Mouse (Mus musculus) heart, embryonic 14.5 days (tissue): ENCODE results near the gene Bmp3. TPM values are rescaled to one million over a fixed set of nuclear protein-coding genes. Genes with fewer than 3 reads are reported as not detected.

ENCODE experiments used
- ATAC-seq: fragments of 200-750 bp; cut with Nextera tagmentation; 2 replicates; pipeline ENCODE4 v1.8.0; 2017; ENCODE audit warnings: low read depth, moderate TSS enrichment; ENCODE audit not compliant: insufficient number of reproducible peaks, insufficient read depth, low FRiP score
- H3K27ac ChIP-seq, 2 experiments: fragments of 200-500 bp in 1 of 2; fragments of 300-500 bp in 1 of 2; sonication (generic) in 1 of 2; replicated peaks in 1 of 2; 2 replicates each; pipeline ENCODE4 v1.5.1; 2012 to 2014; ENCODE audit warnings: low read depth in 2 of 2, low read length in 2 of 2, control low read depth in 1 of 2, mild to moderate bottlenecking in 1 of 2, mixed read lengths in 1 of 2; ENCODE audit not compliant: control insufficient read depth in 1 of 2, insufficient read depth in 1 of 2
- H3K27me3 ChIP-seq: fragments of 300-500 bp; sonication (generic); 2 replicates; pipeline ENCODE4 v1.6.1; 2014; ENCODE audit warnings: mild to moderate bottlenecking, low read length, control low read depth; ENCODE audit not compliant: control insufficient read depth, insufficient read depth
- H3K36me3 ChIP-seq: fragments of 300-500 bp; sonication (generic); 2 replicates; pipeline ENCODE4 v1.6.1; 2014; ENCODE audit warnings: mild to moderate bottlenecking, control low read depth, low read length, mixed read lengths; ENCODE audit not compliant: control insufficient read depth, insufficient read depth
- H3K4me1 ChIP-seq, 2 experiments: fragments of 200-500 bp in 1 of 2; fragments of 300-500 bp in 1 of 2; sonication (generic) in 1 of 2; 2 replicates each; pipeline ENCODE4 v1.6.1; 2012 to 2014; ENCODE audit warnings: low read length in 2 of 2, control low read depth in 1 of 2, mixed read lengths in 1 of 2; ENCODE audit not compliant: control insufficient read depth in 2 of 2, insufficient read depth in 2 of 2
- H3K4me2 ChIP-seq: fragments of 300-500 bp; sonication (generic); 2 replicates; pipeline ENCODE4 v1.6.1; 2014; ENCODE audit warnings: mild to moderate bottlenecking, low read length
- H3K4me3 ChIP-seq, 2 experiments: fragments of 200-500 bp in 1 of 2; fragments of 300-500 bp in 1 of 2; sonication (generic) in 1 of 2; 2 replicates each; pipeline ENCODE4 v1.5.1; 2012 to 2014; ENCODE audit warnings: low read length in 2 of 2, mild to moderate bottlenecking in 2 of 2, control low read depth in 1 of 2, low read depth in 1 of 2, moderate library complexity in 1 of 2; ENCODE audit not compliant: control insufficient read depth in 1 of 2, insufficient read depth in 1 of 2
- H3K9ac ChIP-seq: fragments of 300-500 bp; sonication (generic); 2 replicates; pipeline ENCODE4 v1.6.1; 2014; ENCODE audit warnings: mild to moderate bottlenecking, low read length
- H3K9me3 ChIP-seq: fragments of 300-500 bp; sonication (generic); 2 replicates; pipeline ENCODE4 v1.6.1; 2016; ENCODE audit warnings: low read length, control low read depth; ENCODE audit not compliant: control insufficient read depth
- WGBS: fragments of 180-500 bp; shearing (Covaris S2); extraction: QIAGEN DNeasy Blood & Tissue Kit; methylation state at CpG from one replicate; pipeline ENCODE4 v1.1.7; 2014; 5-methylcytosine and 5-hydroxymethylcytosine counted together
- polyA plus RNA-seq: library from polyadenylated mRNA; unstranded; fragments of >200 nt; fragmentation: Nextera tagmentation; extraction: Ambion mirVana; gene quantifications from 2 replicates; pipeline ENCODE4 v1.2.1, GENCODE M21; 2014

Gene Bmp3
- polyA plus RNA-seq, 1 experiment from 2014 or later, result 0.73 TPM

DNA sequence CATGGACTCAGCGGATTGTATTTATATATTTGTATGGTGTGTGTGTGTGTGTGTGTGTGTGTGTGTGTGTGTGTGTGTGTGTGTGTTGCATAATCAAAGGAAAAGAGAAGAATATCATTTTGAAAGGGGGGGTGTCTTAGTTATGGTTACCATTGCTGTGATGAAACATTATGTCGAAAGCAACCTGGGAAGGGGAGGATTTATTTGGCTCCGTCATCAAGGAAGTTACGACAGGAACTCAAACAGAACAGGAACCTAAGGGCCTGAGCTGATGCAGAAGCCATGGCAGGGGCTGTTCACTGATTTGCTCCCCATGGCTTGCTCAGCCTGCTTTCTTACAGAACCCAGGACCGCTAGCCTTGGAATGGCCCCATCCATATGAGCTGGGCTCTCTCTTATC, 10.9 kb downstream of the Bmp3 start:
- 83% methylated on average over 5 of the region's 5 CpGs for WGBS
- no peaks in the 10 kb centered on the region for H3K36me3 ChIP-seq
- H3K4me3 ChIP-seq, result no peak overlapping the region
- no peak overlapping the region for H3K27ac ChIP-seq
- H3K27me3 ChIP-seq, result peaks cover 7% of the 10 kb centered on the region; the same call in 1 of the 2 replicates
- no peak for ATAC-seq
- no peak overlapping the region for H3K9ac ChIP-seq
- no peaks in the 10 kb centered on the region for H3K9me3 ChIP-seq
- no peak overlapping the region for H3K4me2 ChIP-seq
- peaks cover 2 to 3% of the 10 kb centered on the region in 2 experiments; a peak in 1 of 4 replicates for H3K4me1 ChIP-seq

DNA sequence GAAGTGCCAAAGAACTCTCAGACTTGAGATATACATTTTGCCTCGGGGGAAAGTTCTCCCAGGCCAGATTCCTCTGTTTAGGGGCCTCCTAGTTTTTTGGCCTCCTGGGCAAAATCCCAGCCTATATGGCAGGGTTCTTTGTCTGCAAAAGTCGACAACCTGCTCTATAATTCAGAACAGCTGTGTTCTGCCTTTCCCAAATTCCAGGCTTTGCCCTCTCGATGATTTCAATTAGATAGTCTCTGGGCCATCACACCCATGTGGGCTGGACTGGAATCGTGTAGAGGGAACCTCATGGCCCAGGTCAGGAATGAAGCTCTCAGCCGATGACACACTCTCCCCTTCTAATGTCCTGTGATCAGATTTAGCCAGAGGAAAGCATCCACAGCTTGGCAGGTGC, 21.8 kb downstream of the Bmp3 start:
- Histone ChIP-seq H3K27me3 (peaks cover 3% of the 10 kb centered on the region; the same call in 1 of the 2 replicates), H3K4me2 (no peak overlapping the region), H3K9me3 (no peaks in the 10 kb centered on the region), H3K36me3 (no peaks in the 10 kb centered on the region), H3K4me3 (no peak overlapping the region), H3K9ac (no peak overlapping the region), H3K27ac (no peak overlapping the region), H3K4me1 (no peaks in the 10 kb centered on the region)
- 51% methylated on average over 5 of the region's 5 CpGs for whole genome bisulfite sequencing
- no peak for ATAC-seq

DNA sequence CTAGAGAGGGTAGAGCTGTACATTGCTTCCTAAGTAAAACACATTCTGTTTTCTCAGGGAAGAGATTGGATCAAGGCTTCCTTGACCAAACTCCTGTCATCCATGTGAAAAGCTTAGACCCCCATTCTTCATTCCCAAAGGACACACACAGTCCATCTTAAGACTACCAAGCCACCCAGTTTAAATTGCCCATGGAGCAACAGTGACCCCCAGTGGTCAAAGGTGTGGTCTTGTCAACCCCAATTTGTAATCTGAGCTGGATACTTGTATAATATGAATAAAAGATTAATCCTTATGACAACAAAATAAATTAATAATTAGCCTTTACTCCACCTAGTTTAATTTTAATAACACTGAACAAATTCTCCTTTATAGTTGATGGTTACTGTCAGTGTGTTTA, 24.7 kb downstream of the Bmp3 start:
- no peaks in the 10 kb centered on the region for H3K9me3 ChIP-seq
- H3K36me3 ChIP-seq, result no peaks in the 10 kb centered on the region
- H3K4me3 ChIP-seq, result no peak overlapping the region
- peaks cover 3% of the 10 kb centered on the region; the same call in 1 of the 2 replicates for H3K27me3 ChIP-seq
- H3K4me2 ChIP-seq, result no peak overlapping the region
- H3K4me1 ChIP-seq, result no peaks in the 10 kb centered on the region
- H3K27ac ChIP-seq, result no peak overlapping the region
- no peak for ATAC-seq
- H3K9ac ChIP-seq, result no peak overlapping the region

DNA sequence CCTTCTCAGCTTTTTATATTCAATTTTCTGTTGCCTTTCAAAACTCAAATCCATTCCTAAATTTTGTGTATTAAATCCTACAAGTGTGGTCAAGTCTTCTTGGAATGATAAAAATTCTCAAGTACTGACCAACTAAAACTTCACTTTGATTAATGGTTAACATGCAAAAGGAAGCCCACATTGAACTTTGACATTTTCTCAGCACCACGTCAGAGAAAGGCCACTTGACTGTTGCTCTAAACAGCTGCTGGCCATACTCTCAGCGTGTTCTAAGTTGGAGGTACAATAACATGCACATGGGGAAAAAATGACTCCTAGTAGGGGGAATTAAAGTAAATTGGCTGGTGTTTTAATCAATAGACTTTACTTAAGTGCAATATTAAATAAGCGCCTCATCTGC, 27.9 kb downstream of the Bmp3 start:
- H3K4me2 ChIP-seq, result no peak overlapping the region
- no peak overlapping the region for H3K27ac ChIP-seq
- no peaks in the 10 kb centered on the region for H3K4me1 ChIP-seq
- H3K4me3 ChIP-seq, result no peak overlapping the region
- no peak for ATAC-seq
- H3K9me3 ChIP-seq, result no peaks in the 10 kb centered on the region
- WGBS, result 72% methylated on average over 3 of the region's 3 CpGs
- no peaks in the 10 kb centered on the region for H3K27me3 ChIP-seq
- H3K36me3 ChIP-seq, result no peaks in the 10 kb centered on the region
- H3K9ac ChIP-seq, result no peak overlapping the region

DNA sequence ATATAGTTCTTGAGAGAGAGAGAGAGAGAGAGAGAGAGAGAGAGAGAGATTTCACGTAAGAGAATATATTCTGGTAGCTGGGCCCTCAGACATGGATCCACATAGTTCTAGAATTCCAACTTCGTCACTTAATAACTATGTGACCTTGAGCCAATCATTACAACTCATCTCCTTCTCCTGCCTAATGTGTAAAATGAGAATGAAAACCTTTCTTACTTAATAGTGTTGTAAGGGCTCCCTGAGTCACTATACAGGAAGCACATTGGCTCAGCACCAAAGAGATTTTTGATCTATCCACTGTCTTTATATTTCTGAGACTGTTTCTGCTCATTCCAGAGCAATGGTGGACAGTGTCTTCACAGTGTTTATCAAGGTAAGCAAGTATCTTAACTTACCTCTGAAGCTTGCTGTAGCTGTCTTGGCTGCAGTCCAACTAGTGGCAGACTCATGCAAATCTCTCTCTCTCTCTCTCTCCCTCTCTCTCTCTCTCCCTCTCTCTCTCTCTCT, 36.4 kb downstream of the Bmp3 start:
- Histone ChIP-seq H3K4me1 (no peaks in the 10 kb centered on the region), H3K9ac (no peak overlapping the region), H3K36me3 (no peaks in the 10 kb centered on the region), H3K4me3 (no peak overlapping the region), H3K27me3 (no peaks in the 10 kb centered on the region), H3K27ac (no peak overlapping the region), H3K4me2 (no peak overlapping the region), H3K9me3 (no peaks in the 10 kb centered on the region)
- ATAC-seq, result no peak
- WGBS, result 64% methylated on average over 2 of the region's 2 CpGs

DNA sequence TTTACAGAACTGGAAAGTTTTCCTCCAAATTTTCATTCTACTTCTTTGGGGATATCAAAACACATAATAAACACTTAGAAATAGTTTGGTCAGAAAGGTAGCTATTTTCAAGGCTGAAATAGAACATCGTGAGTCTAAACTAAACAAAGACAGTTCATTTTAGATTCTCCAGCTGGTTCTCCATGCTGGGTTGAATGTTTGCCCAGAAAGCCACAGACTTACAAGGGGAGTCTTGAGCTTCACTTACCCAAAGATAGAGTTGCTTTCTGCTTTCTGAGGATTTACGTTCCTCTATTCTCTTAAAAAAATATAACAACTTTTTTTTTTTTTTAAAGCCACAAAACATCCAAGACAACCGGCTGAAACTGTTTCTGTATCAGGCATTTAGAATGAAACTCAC, 40.1 kb downstream of the Bmp3 start:
- no peak overlapping the region for H3K4me3 ChIP-seq
- H3K36me3 ChIP-seq, result no peaks in the 10 kb centered on the region
- H3K9ac ChIP-seq, result no peak overlapping the region
- no peak overlapping the region for H3K27ac ChIP-seq
- ATAC-seq, result no peak
- H3K27me3 ChIP-seq, result no peaks in the 10 kb centered on the region
- H3K4me1 ChIP-seq, result no peaks in the 10 kb centered on the region
- H3K4me2 ChIP-seq, result no peak overlapping the region
- H3K9me3 ChIP-seq, result no peaks in the 10 kb centered on the region
- WGBS, result 87% methylated on average over 3 of the region's 3 CpGs

DNA sequence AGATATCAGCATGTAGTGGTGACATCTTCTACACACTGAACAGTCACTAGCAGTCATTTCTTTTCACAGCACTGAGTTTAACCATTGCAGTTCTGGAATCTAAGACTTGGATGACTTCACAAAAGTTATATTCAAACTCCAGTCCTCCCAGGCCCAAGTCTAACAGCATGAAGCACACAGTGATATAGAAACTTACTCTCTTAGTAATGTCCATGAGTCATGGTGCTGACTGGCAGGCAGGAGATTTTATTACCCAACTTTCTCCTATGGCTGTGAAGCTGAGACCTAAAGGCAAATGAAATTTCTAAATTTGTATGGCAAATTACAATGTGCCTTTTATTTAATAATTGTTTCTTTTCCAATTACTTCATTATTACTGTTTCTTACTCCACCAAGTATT, 43.7 kb downstream of the Bmp3 start:
- Histone ChIP-seq H3K4me3 (no peak overlapping the region), H3K36me3 (no peaks in the 10 kb centered on the region), H3K4me1 (no peaks in the 10 kb centered on the region), H3K4me2 (no peak overlapping the region), H3K27ac (no peak overlapping the region), H3K9me3 (no peaks in the 10 kb centered on the region), H3K9ac (no peak overlapping the region), H3K27me3 (no peaks in the 10 kb centered on the region)
- ATAC-seq, result no peak

DNA sequence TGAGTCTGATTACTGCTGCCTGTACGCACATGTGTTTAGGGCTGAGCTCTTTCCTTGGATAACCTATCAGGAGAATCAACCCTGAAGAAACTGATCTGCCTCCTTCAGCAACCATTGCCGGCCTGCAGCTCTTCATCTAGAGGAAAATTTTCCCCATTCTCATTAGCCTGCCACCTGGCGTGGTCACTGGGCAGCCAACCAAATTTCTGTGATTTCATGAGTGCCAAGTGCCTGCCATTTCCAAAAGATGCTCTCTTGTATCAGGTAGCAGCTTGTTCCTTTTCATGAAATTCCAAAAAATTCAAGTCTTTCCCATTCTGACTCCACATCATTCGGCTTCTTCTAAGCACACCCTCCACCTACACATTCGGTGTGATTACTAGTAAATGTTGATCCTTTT, 46.7 kb downstream of the Bmp3 start:
- Histone ChIP-seq H3K4me2 (no peak overlapping the region), H3K27me3 (no peaks in the 10 kb centered on the region), H3K4me3 (no peak overlapping the region), H3K9me3 (no peaks in the 10 kb centered on the region), H3K4me1 (no peaks in the 10 kb centered on the region), H3K27ac (no peak overlapping the region), H3K36me3 (no peaks in the 10 kb centered on the region), H3K9ac (no peak overlapping the region)
- 82% methylated on average over 5 of the region's 5 CpGs for WGBS
- no peak for ATAC-seq
